Mouse (Mus musculus) MEL (cell line): Measurements from ENCODE around the gene Spsb2.

Experiments
- CHD2 ChIP-seq: IDR thresholded peaks from 2 replicates; pipeline ENCODE4 v1.6.1; 2011; ENCODE audit warnings: low read length, improper control_type of control experiment
- CTCF ChIP-seq, 3 experiments: IDR thresholded peaks in 2 of 3; conservative IDR thresholded peaks in 1 of 3; 2 replicates each; pipeline ENCODE4 v1.5.1; 2011 to 2012; ENCODE audit warnings: low read length in 3 of 3, low read depth in 2 of 3, mild to moderate bottlenecking in 2 of 3, improper control_type of control experiment in 1 of 3, inconsistent platforms in 1 of 3, mixed read lengths in 1 of 3, moderate library complexity in 1 of 3; ENCODE audit not compliant: control insufficient read depth in 1 of 3, insufficient read depth in 1 of 3, poor library complexity in 1 of 3, severe bottlenecking in 1 of 3
- EP300 ChIP-seq, 2 experiments: IDR thresholded peaks; 2 replicates each; pipeline ENCODE4 v1.6.1; 2011; ENCODE audit warnings: improper control_type of control experiment in 2 of 2, low read length in 2 of 2, low read depth in 1 of 2, mild to moderate bottlenecking in 1 of 2
- JUND ChIP-seq: IDR thresholded peaks from 2 replicates; pipeline ENCODE4 v1.6.1; 2011; ENCODE audit warnings: low read depth, mild to moderate bottlenecking, improper control_type of control experiment, low read length
- POLR2A ChIP-seq, 2 experiments: IDR thresholded peaks; 2 replicates each; pipeline ENCODE4 v1.6.1; 2011 to 2012; ENCODE audit warnings: low read length in 2 of 2, mild to moderate bottlenecking in 2 of 2, control low read depth in 1 of 2, improper control_type of control experiment in 1 of 2, low read depth in 1 of 2, moderate library complexity in 1 of 2; ENCODE audit not compliant: control insufficient read depth in 1 of 2, insufficient read depth in 1 of 2, poor library complexity in 1 of 2
- ZNF384 ChIP-seq: IDR thresholded peaks from 2 replicates; pipeline ENCODE4 v1.6.1; 2012; ENCODE audit warnings: low read depth, mild to moderate bottlenecking, inconsistent platforms, low read length, improper control_type of control experiment

- no peak for TF ChIP-seq CTCF (IDR thresholded peaks at IDR 0.05 in 2 of 3, conservative IDR thresholded peaks at IDR 0.05 in 1 of 3; ENCODE audit: control insufficient read depth in 1 of 3, insufficient read depth in 1 of 3, low read depth in 2 of 3, low read length in 3 of 3, poor library complexity in 1 of 3, severe bottlenecking in 1 of 3)
- no peak for TF ChIP-seq JUND
- TF ChIP-seq CHD2, result no peak
- no peak for TF ChIP-seq EP300 (IDR thresholded peaks at IDR 0.05; ENCODE audit: low read depth in 1 of 2, low read length in 2 of 2)
- no peak for TF ChIP-seq ZNF384
- no peak for TF ChIP-seq POLR2A (IDR thresholded peaks at IDR 0.05; ENCODE audit: control insufficient read depth in 1 of 2, insufficient read depth in 1 of 2, low read depth in 1 of 2, low read length in 2 of 2, poor library complexity in 1 of 2)
Measured at GRCm38 (mm10) chr6:124768704-124769044, 39.8 kb upstream of the Spsb2 start.
